Mouse (Mus musculus): ENCODE data around the gene Mrpl17. TPM values are rescaled to one million over a fixed set of nuclear protein-coding genes. Genes with fewer than 3 reads are reported as not detected.
"Not testable (repeated sequence)": the region's sequence is repeated elsewhere in the genome, so short reads cannot be mapped to it uniquely, and the experiment has no call there.

Mrpl17 gene
- 198 and 209 TPM in 2 replicates for total RNA-seq (2021)
- long read RNA-seq, experiment 1, full-length matches to known transcripts, result 172 of 173 reads
- long read RNA-seq, experiment 1, partial matches to known transcripts, result 0 of 173 reads
- long read RNA-seq, experiment 1, other reads (novel, unspliced or antisense), result 1 of 173 reads
- long read RNA-seq, experiment 2, full-length matches to known transcripts, result 175 of 178 reads
- long read RNA-seq, experiment 2, partial matches to known transcripts, result 3 of 178 reads
- long read RNA-seq, experiment 2, other reads (novel, unspliced or antisense), result 0 of 178 reads

GRCm38 (mm10) chr7:105810877-105811489 lies at the start of gene Mrpl17:
Gene Mrpl17 (minus strand): TSS chr7:105811099.
- peak; percentile 100 for DNase-seq

GRCm38 (mm10) chr7:105855718-105856560 lies 45.0 kb upstream of the Mrpl17 start:
- not testable (repeated sequence) for DNase-seq

- no peak for DNase-seq
These were observed 13.4 kb upstream of the Mrpl17 start for GRCm38 (mm10) chr7:105824281-105824680.

GRCm38 (mm10) chr7:105818483-105818882 lies 7.6 kb upstream of the Mrpl17 start:
- DNase-seq, result no peak

GRCm38 (mm10) chr7:105816736-105817135 lies 5.8 kb upstream of the Mrpl17 start:
- no peak for DNase-seq

GRCm38 (mm10) chr7:105813326-105813725 lies 2.4 kb upstream of the Mrpl17 start:
- DNase-seq, result no peak

- no peak for DNase-seq
These were observed 1.7 kb upstream of the Mrpl17 start for GRCm38 (mm10) chr7:105812566-105812965.

- DNase-seq, result no peak
These were observed 617 bp upstream of the Mrpl17 start for GRCm38 (mm10) chr7:105811516-105811915.

- DNase-seq, result no peak
These were observed 521 bp downstream of the Mrpl17 start for GRCm38 (mm10) chr7:105810280-105810876.

- no peak for DNase-seq
These were observed 1.1 kb downstream of the Mrpl17 start for GRCm38 (mm10) chr7:105809836-105810235.

GRCm38 (mm10) chr7:105808385-105808784 lies 2.5 kb downstream of the Mrpl17 start:
- DNase-seq, result no peak

- no peak for DNase-seq
These were observed 4.2 kb downstream of the Mrpl17 start for GRCm38 (mm10) chr7:105806716-105807115.

GRCm38 (mm10) chr7:105806125-105806524 lies 4.8 kb downstream of the Mrpl17 start:
- no peak for DNase-seq

GRCm38 (mm10) chr7:105803428-105803827 lies 7.5 kb downstream of the Mrpl17 start:
- DNase-seq, result no peak

- DNase-seq, result no peak
These were observed 8.1 kb downstream of the Mrpl17 start for GRCm38 (mm10) chr7:105802771-105803170.

- DNase-seq, result no peak
These were observed 8.6 kb downstream of the Mrpl17 start for GRCm38 (mm10) chr7:105802312-105802711.

- DNase-seq, result no peak
These were observed 13.9 kb downstream of the Mrpl17 start for GRCm38 (mm10) chr7:105796972-105797371.

- no peak for DNase-seq
These were observed 15.0 kb downstream of the Mrpl17 start for GRCm38 (mm10) chr7:105795759-105796366.

GRCm38 (mm10) chr7:105793701-105794100 lies 17.2 kb downstream of the Mrpl17 start:
- DNase-seq, result no peak

GRCm38 (mm10) chr7:105791147-105791546 lies 19.8 kb downstream of the Mrpl17 start:
- DNase-seq, result no peak

GRCm38 (mm10) chr7:105787285-105788140 lies 23.4 kb downstream of the Mrpl17 start, which contains the start of gene Dchs1:
Gene Dchs1 (minus strand): TSS chr7:105787654.
- DNase-seq, result peak; percentile 30
